ENCODE assay signal across 8 mouse cellular contexts in the genomic region with DNA sequence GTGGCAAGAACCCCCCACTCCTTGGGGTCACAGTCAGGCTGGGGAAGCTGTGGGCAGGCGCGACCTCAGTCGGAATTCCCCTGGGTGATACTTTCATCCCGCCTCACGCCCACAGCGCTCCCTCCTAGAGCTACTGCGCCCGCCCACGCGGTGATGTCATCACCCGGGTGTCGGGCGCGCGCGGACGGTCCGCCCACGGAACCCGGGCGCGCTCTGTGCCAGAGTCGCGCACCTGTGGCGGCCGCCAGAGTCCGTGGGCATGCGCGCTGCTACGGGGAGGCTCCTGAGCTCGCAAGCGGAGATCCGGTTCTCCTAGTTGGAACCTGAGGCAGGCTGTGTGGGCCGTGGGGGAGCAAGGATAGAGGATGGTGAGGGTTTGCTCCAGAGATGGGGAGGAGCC. TPM values are rescaled to one million over a fixed set of nuclear protein-coding genes. Genes with fewer than 3 reads are reported as not detected.
DNase-seq lines count a peak whose midpoint lies in the region; ATAC-seq and TF ChIP-seq lines count a peak whose summit lies in the region.

No protein-coding gene starts in this region.

- ATAC-seq in G1E (ENCODE audit: extremely low read depth, insufficient number of reproducible peaks, low FRiP score, poor library complexity, severe bottlenecking) = peak; percentile 37; the same call in 1 of the 2 replicates
- ATAC-seq in hematopoietic stem cell, adult 5-6 weeks (replicated peaks in 1 of 2; ENCODE audit: insufficient read depth in 1 of 2, low FRiP score in 2 of 2, low TSS enrichment in 1 of 2, low read depth in 1 of 2, poor library complexity in 2 of 2, severe bottlenecking in 2 of 2) = peak; percentile 62 to 75

- H3K4me1 ChIP-seq in G1E (ENCODE audit: insufficient read depth, low read depth, low read length) = peaks cover 45% of the 10 kb centered on the region

- TF ChIP-seq CTCF in G1E (IDR thresholded peaks at IDR 0.05; ENCODE audit: low read depth, low read length) = no peak

- no peaks in the 10 kb centered on the region for H3K9me3 ChIP-seq in G1E (replicated peaks)

- peak; percentile 63 for DNase-seq in G1E (ENCODE audit: low spot score)
- DNase-seq in cerebellum, adult 8-10 months = peak; percentile 87
- peak; percentile 38 for DNase-seq in forelimb bud, embryonic 11.5 days (ENCODE audit: low read depth, low spot score)
- peak; percentile 64 to 69 for DNase-seq in layer of hippocampus, postnatal 14 days (ENCODE audit: low spot score in 2 of 2)
- DNase-seq in lung, postnatal 10 days = peak; percentile 86
- DNase-seq in ovary, postnatal 14 days (ENCODE audit: low spot score) = peak; percentile 60
- DNase-seq in thymus, postnatal 10 days (ENCODE audit: low spot score in 2 of 2) = peak; percentile 81 to 86

- H3K36me3 ChIP-seq in G1E (replicated peaks) = no peaks in the 10 kb centered on the region

- H3K4me3 ChIP-seq in G1E (ENCODE audit: low read depth, low read length) = peak overlapping the region; percentile 72

- peaks cover 9% of the 10 kb centered on the region for H3K27me3 ChIP-seq in G1E (ENCODE audit: insufficient read depth, low read length)

RNA-seq across cellular contexts. Expression of a gene that starts 3.0 kb away (rescaled TPM):
- total RNA-seq in G1E (2014; fragmentation: Nextera tagmentation) (12.0 and 16.0 TPM in 2 replicates), G1E (2017) (22.9 and 24.7 TPM in 2 replicates)
- polyA plus RNA-seq in G1E (2012) = 6.1 and 11.2 TPM in 2 replicates
- total RNA-seq in hematopoietic stem cell, adult 5-6 weeks (2017) = 24.3 and 24.5 TPM in 2 replicates
- total RNA-seq in layer of hippocampus, postnatal 14 days (2021) = 100 to 1,000 TPM; 103 to 108 TPM

Comparison
In these comparisons a context has a peak if more than half of its experiments do, and no peak if none do; other contexts are left out.
1. Peak in every context shown above with its lines: DNase-seq, ATAC-seq and H3K4me3 ChIP-seq.